Mouse (Mus musculus) liver, embryonic 14.5 days (tissue): ENCODE data around the gene Wdr74. TPM values are rescaled to one million over a fixed set of nuclear protein-coding genes. Genes with fewer than 3 reads are reported as not detected.

Experiments used
- ATAC-seq: fragments of 200-750 bp; cut with Nextera tagmentation; 2 replicates; pipeline ENCODE4 v1.8.0; 2017; ENCODE audit warnings: moderate number of reproducible peaks, mild to moderate bottlenecking, moderate library complexity; ENCODE audit not compliant: insufficient read depth
- DNase-seq, 3 experiments: peaks; one replicate each; pipeline ENCODE4 v3.0.0-alpha.2; 2012 to 2013; ENCODE audit warnings: low read depth in 3 of 3, low spot score in 3 of 3
- H3K27ac ChIP-seq: fragments of 300-500 bp; sonication (generic); 2 replicates; pipeline ENCODE4 v1.5.1; 2014; ENCODE audit warnings: moderate library complexity, mild to moderate bottlenecking, control low read depth, inconsistent platforms
- H3K27me3 ChIP-seq: fragments of 300-500 bp; sonication (generic); 2 replicates; pipeline ENCODE4 v1.6.1; 2014; ENCODE audit warnings: mild to moderate bottlenecking, low read length, moderate library complexity; ENCODE audit not compliant: control insufficient read depth, insufficient read depth
- H3K36me3 ChIP-seq: fragments of 300-500 bp; sonication (generic); replicated peaks from 2 replicates; pipeline ENCODE4 v1.6.1; 2014; ENCODE audit warnings: low read depth; ENCODE audit not compliant: control insufficient read depth, insufficient read depth
- H3K4me1 ChIP-seq, 2 experiments: fragments of 200-500 bp in 1 of 2; fragments of 300-500 bp in 1 of 2; sonication (generic) in 1 of 2; replicated peaks; 2 replicates each; pipeline ENCODE4 v1.6.1; 2012 to 2014; ENCODE audit warnings: antibody characterized with exemption in 1 of 2, inconsistent platforms in 1 of 2, low read length in 1 of 2; ENCODE audit not compliant: control insufficient read depth in 2 of 2, insufficient read depth in 2 of 2
- H3K4me2 ChIP-seq: fragments of 300-500 bp; sonication (generic); 2 replicates; pipeline ENCODE4 v1.6.1; 2014; ENCODE audit warnings: low read depth, mild to moderate bottlenecking, control low read depth, moderate library complexity
- H3K4me3 ChIP-seq, 2 experiments: fragments of 200-500 bp in 1 of 2; fragments of 300-500 bp in 1 of 2; sonication (generic) in 1 of 2; 2 replicates each; pipeline ENCODE4 v1.5.1; 2012 to 2014; ENCODE audit warnings: low read depth in 2 of 2, low read length in 2 of 2, mild to moderate bottlenecking in 2 of 2, control low read depth in 1 of 2, inconsistent platforms in 1 of 2, moderate library complexity in 1 of 2; ENCODE audit not compliant: insufficient read depth in 1 of 2
- H3K9ac ChIP-seq: fragments of 300-500 bp; sonication (generic); replicated peaks from 2 replicates; pipeline ENCODE4 v1.6.1; 2014; ENCODE audit warnings: mild to moderate bottlenecking, control low read depth, moderate library complexity
- H3K9me3 ChIP-seq: fragments of 300-500 bp; sonication (generic); 2 replicates; pipeline ENCODE4 v1.6.1; 2016; ENCODE audit warnings: low read length, mixed read lengths; ENCODE audit not compliant: control insufficient read depth
- CTCF ChIP-seq: IDR thresholded peaks from 2 replicates; pipeline ENCODE4 v1.5.1; 2016; ENCODE audit warnings: antibody characterized with exemption, low read depth, control low read depth
- EP300 ChIP-seq: IDR thresholded peaks from 2 replicates; pipeline ENCODE4 v1.6.1; 2016; ENCODE audit warnings: antibody characterized with exemption, low read depth
- WGBS: fragments of 180-500 bp; shearing (Covaris S2); extraction: QIAGEN DNeasy Blood & Tissue Kit; methylation state at CpG from one replicate; pipeline ENCODE4 v1.1.7; 2014; ENCODE audit not compliant: insufficient replicate concordance; 5-methylcytosine and 5-hydroxymethylcytosine counted together
- polyA plus RNA-seq, 2 experiments: library from polyadenylated mRNA; depleted of rRNA in 1 of 2; stranded (reverse) in 1 of 2; unstranded in 1 of 2; fragments of >200 nt; fragmentation: Nextera tagmentation in 1 of 2; extraction: Ambion mirVana in 1 of 2; gene quantifications; 2 replicates each; pipeline versions ENCODE4 v1.2.1 to v1.2.3; 2012 to 2014

Gene Wdr74
- polyA plus RNA-seq (2012; rRNA removed) (27.7 and 34.1 TPM in 2 replicates), polyA plus RNA-seq (2014; fragmentation: Nextera tagmentation; extraction: Ambion mirVana) (51.6 and 57.6 TPM in 2 replicates)

DNA sequence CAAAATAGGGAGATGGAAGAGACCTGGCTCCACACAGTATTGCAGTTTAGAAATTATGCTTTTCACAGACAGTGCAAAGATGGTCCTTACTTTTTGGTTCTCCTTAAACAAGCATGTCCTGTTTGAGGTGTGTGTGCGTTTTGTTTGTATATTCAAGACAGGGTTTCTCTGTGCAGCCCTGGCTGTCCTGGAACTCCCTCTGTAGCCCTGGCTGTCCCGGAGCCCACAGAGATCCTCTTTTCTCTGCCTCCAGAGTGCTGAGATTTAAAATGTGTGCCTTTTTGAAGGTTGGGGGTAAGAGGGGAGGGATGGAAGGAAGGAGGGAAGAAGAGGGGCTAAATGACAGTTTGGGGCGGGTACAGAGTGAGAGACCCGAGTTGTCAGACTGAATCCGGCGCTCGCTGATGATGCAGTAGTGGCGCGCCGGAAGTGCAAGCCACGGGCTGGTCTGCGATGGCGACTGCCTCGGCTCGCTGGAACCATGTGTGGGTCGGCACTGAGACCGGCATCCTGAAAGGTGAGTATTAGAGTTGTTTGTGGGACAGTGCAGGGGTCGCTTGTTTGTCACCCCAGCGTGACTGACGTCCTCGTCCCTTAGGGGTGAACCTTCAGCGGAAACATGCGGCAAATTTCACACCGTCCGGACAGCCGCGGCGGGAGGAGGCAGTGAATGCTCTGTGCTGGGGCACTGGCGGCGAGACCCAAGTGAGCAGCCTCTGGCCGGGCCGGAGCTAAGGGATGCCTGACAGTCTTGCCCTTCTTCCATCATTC is at the start of gene Wdr74:
Gene Wdr74, plus strand, starts transcription at position 439 of the 771 bp plus-strand sequence.
- ATAC-seq (peak; percentile 88), DNase-seq (peak; percentile 76 to 80 (median 79))
- peak within 1 kb of the TSS; percentile 58 for H3K27ac ChIP-seq
- TF ChIP-seq CTCF (no peak), EP300 (no peak)
- no peaks in the 10 kb centered on the region for H3K9me3 ChIP-seq
- peak within 1 kb of the TSS; percentile 94 for H3K4me2 ChIP-seq
- peak within 1 kb of the TSS; percentile 83 for H3K9ac ChIP-seq
- no peaks in the 10 kb centered on the region for H3K27me3 ChIP-seq
- H3K36me3 ChIP-seq, result peaks cover 26% of the 10 kb centered on the region
- peak within 1 kb of the TSS; percentile 90 to 98 for H3K4me3 ChIP-seq
- H3K4me1 ChIP-seq, result peaks cover 3 to 6% of the 10 kb centered on the region in 2 experiments; a peak in 3 of 4 replicates
- WGBS, result under 1% methylated on average over 32 of the region's 32 CpGs

DNA sequence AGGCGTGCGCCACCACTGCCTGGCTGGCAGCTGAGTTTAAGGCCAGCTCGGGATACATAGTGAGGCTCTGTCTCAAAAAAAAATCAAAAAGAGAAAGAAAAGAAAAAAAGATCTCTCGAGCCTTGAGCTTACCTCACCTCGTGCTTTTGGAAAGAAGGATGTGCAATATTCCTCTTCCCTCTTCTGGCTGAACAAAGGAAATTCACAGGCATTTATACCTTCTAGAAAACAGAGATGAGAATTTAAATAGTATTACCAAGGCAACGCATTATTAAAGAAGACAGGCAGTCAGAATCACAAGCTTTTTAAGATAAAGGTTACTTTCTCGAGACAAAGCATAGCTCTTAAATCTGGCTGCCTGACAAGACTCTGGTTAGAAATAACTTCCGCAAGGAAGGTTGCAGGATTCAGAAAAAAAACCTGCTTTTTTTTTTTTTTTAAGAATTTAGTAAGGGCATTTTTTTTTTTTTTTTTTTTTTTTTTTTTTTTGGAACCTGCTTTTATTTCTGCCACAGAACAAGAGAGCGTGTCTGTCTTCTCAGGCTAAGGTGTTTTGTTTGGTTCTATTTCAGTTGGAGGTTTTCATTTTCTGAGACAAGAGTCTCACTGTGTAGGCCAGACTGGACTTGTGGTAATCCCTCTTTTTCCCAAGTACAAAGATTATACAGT is 43.6 kb upstream of the Wdr74 start:
- H3K27me3 ChIP-seq, result no peaks in the 10 kb centered on the region
- ATAC-seq, result no peak
- no peaks in the 10 kb centered on the region for H3K36me3 ChIP-seq
- H3K4me3 ChIP-seq, result no peak overlapping the region
- H3K4me2 ChIP-seq, result no peak overlapping the region
- no peak for TF ChIP-seq EP300
- TF ChIP-seq CTCF, result no peak
- no peak overlapping the region for H3K27ac ChIP-seq
- H3K9me3 ChIP-seq, result no peaks in the 10 kb centered on the region
- no peak overlapping the region for H3K9ac ChIP-seq
- no peak for DNase-seq
- WGBS, result 60% methylated on average over 9 of the region's 9 CpGs
- H3K4me1 ChIP-seq, result peaks cover 6 to 13% of the 10 kb centered on the region in 2 experiments; a peak in 3 of 4 replicates

GRCm38 (mm10) chr19:8692740-8693139 is 42.9 kb upstream of the Wdr74 start:
- WGBS, result 66% methylated on average over 5 of the region's 5 CpGs
- Histone ChIP-seq H3K27ac (no peak overlapping the region), H3K4me3 (no peak overlapping the region), H3K4me2 (no peak overlapping the region), H3K9me3 (no peaks in the 10 kb centered on the region), H3K27me3 (no peaks in the 10 kb centered on the region), H3K4me1 (peaks cover 6 to 13% of the 10 kb centered on the region in 2 experiments; a peak in 3 of 4 replicates), H3K9ac (no peak overlapping the region), H3K36me3 (no peaks in the 10 kb centered on the region)
- DNase-seq (no peak), ATAC-seq (no peak)
- TF ChIP-seq CTCF, result no peak
- no peak for TF ChIP-seq EP300

DNA sequence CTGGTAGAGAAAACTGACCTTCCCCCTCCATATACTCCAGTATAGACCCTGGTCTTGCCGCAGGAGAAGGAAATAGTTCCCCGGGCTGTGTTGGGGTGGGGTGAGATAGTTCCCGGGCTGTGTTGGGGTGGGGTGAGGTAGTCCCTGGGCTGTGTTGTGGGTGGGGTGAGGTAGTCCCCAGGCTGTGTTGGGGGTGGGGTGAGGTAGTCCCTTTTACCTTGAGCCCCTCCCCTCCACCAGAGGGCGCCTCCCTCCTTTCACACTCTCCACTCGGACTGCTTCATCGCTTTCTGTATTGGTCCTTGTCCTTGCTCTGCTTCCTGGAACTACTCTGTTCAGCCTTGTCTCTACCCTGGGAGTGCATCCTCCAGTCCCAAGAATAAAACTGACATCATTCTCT is 40.3 kb upstream of the Wdr74 start:
- H3K4me3 ChIP-seq, result peak overlapping the region in 1 of 2 experiments; percentile 6; a peak in 1 of 4 replicates
- peak overlapping the region; percentile 18 for H3K4me2 ChIP-seq
- H3K4me1 ChIP-seq, result peaks cover 6 to 13% of the 10 kb centered on the region in 2 experiments; a peak in 3 of 4 replicates
- H3K9ac ChIP-seq, result no peak overlapping the region
- DNase-seq (peak in 2 of 3 experiments; percentile 52 to 65), ATAC-seq (peak; percentile 85)
- TF ChIP-seq CTCF (peak; percentile 84), EP300 (no peak)
- H3K36me3 ChIP-seq, result no peaks in the 10 kb centered on the region
- no peaks in the 10 kb centered on the region for H3K27me3 ChIP-seq
- H3K9me3 ChIP-seq, result no peaks in the 10 kb centered on the region
- no peak overlapping the region for H3K27ac ChIP-seq
- WGBS, result 27% methylated on average over 6 of the region's 6 CpGs

DNA sequence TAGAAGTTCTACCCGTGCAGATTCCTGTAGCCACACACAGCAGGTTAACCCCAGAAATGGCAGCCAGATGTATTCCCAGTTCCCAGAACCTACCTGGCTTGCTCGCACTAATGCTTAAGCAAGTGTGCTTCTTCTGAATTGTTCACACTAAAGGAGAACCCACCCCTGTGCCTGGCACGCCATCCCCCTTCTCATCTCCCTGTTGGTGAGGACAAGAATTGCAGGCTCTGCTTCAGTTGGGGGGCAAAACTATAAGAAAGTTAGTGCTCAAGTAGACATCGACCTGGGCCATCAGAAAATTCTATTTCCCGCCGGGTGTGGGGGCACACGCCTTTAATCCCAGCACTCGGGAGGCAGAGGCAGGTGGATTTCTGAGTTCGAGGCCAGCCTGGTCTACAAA is 36.0 kb upstream of the Wdr74 start:
- Histone ChIP-seq H3K9me3 (no peaks in the 10 kb centered on the region), H3K27ac (no peak overlapping the region), H3K4me2 (no peak overlapping the region), H3K4me1 (peaks cover 6 to 13% of the 10 kb centered on the region in 2 experiments; a peak in 3 of 4 replicates), H3K9ac (no peak overlapping the region), H3K4me3 (no peak overlapping the region), H3K36me3 (no peaks in the 10 kb centered on the region), H3K27me3 (no peaks in the 10 kb centered on the region)
- ATAC-seq, result no peak
- WGBS, result 58% methylated on average over 9 of the region's 9 CpGs
- TF ChIP-seq EP300, result no peak
- TF ChIP-seq CTCF, result no peak
- DNase-seq, result no peak
